Mouse (Mus musculus) forebrain, postnatal 0 days (tissue): ENCODE data around the gene Acp4. TPM values are rescaled to one million over a fixed set of nuclear protein-coding genes. Genes with fewer than 3 reads are reported as not detected.
A peak's percentile ranks its signal among the peaks of the same experiment; 100 is the strongest.

ENCODE experiments used
- ATAC-seq: fragments of 200-750 bp; cut with Nextera tagmentation; 2 replicates; pipeline ENCODE4 v1.8.0; 2017; ENCODE audit warnings: mild to moderate bottlenecking, moderate library complexity
- DNase-seq: peaks from one replicate; pipeline ENCODE4 v3.0.0-alpha.2; 2015
- H3K27ac ChIP-seq: fragments of 300-500 bp; sonication (generic); 2 replicates; pipeline ENCODE4 v1.5.1; 2014; ENCODE audit warnings: low read depth, mild to moderate bottlenecking, antibody characterized with exemption, low read length, moderate library complexity, mixed read lengths
- H3K27me3 ChIP-seq: fragments of 300-500 bp; sonication (generic); 2 replicates; pipeline ENCODE4 v1.6.1; 2014; ENCODE audit warnings: mild to moderate bottlenecking, low read length, mixed read lengths; ENCODE audit not compliant: insufficient read depth
- H3K36me3 ChIP-seq: fragments of 300-500 bp; sonication (generic); 2 replicates; pipeline ENCODE4 v1.6.1; 2014; ENCODE audit warnings: mild to moderate bottlenecking, moderate library complexity; ENCODE audit not compliant: insufficient read depth
- H3K4me1 ChIP-seq: fragments of 300-500 bp; sonication (generic); 2 replicates; pipeline ENCODE4 v1.6.1; 2014; ENCODE audit warnings: antibody characterized with exemption; ENCODE audit not compliant: insufficient read depth
- H3K4me2 ChIP-seq: fragments of 300-500 bp; sonication (generic); 2 replicates; pipeline ENCODE4 v1.6.1; 2014; ENCODE audit warnings: low read depth, mild to moderate bottlenecking, moderate library complexity
- H3K4me3 ChIP-seq: fragments of 300-500 bp; sonication (generic); 2 replicates; pipeline ENCODE4 v1.5.1; 2014; ENCODE audit warnings: low read depth, low read length, mixed read lengths
- H3K9ac ChIP-seq: fragments of 300-500 bp; sonication (generic); 2 replicates; pipeline ENCODE4 v1.6.1; 2014; ENCODE audit warnings: mild to moderate bottlenecking
- H3K9me3 ChIP-seq: fragments of 300-500 bp; sonication (generic); 2 replicates; pipeline ENCODE4 v1.6.1; 2016; ENCODE audit warnings: low read length
- CTCF ChIP-seq: sonication (generic); IDR thresholded peaks from 2 replicates; pipeline ENCODE4 v1.5.1; 2016; ENCODE audit warnings: antibody characterized with exemption, control low read depth, low read depth
- WGBS: fragments of 180-500 bp; shearing (Covaris S2); extraction: QIAGEN DNeasy Blood & Tissue Kit; methylation state at CpG from one replicate; pipeline ENCODE4 v1.1.7; 2014; 5-methylcytosine and 5-hydroxymethylcytosine counted together
- polyA plus RNA-seq: library from polyadenylated mRNA; unstranded; fragments of >200 nt; fragmentation: Nextera tagmentation; extraction: Ambion mirVana; gene quantifications from 2 replicates; pipeline ENCODE4 v1.2.1, GENCODE M21; 2015
- total RNA-seq: library from RNA; depleted of rRNA; stranded (reverse); fragments of >200 nt; gene quantifications from 2 replicates; pipeline ENCODE4 v1.2.3, GENCODE M21; 2014

The Acp4 gene
- total and polyA plus RNA-seq, 2 experiments from 2014 or later: 0.12 TPM; not detected in 1

- peak overlapping the region; percentile 74 for H3K4me2 ChIP-seq
- WGBS: 98% methylated on average over 2 of the region's 2 CpGs
- no peaks in the 10 kb centered on the region for H3K9me3 ChIP-seq
- H3K4me1 ChIP-seq: peaks cover 16% of the 10 kb centered on the region
- H3K27me3 ChIP-seq: no peaks in the 10 kb centered on the region
- peak overlapping the region; percentile 96 for H3K4me3 ChIP-seq
- no peak for TF ChIP-seq CTCF
- H3K27ac ChIP-seq: no peak overlapping the region
- peaks cover 46% of the 10 kb centered on the region for H3K36me3 ChIP-seq
- peak overlapping the region; percentile 100 for H3K9ac ChIP-seq
- ATAC-seq (no peak), DNase-seq (no peak)
Observed at GRCm38 (mm10) chr7:44247971-44248370, 9.2 kb downstream of the Acp4 start.

GRCm38 (mm10) chr7:44246984-44247470 lies 10.2 kb downstream of the Acp4 start:
- peak overlapping the region; percentile 74 for H3K4me2 ChIP-seq
- peak overlapping the region; percentile 100 for H3K9ac ChIP-seq
- WGBS: under 1% methylated on average over 23 of the region's 23 CpGs
- DNase-seq (peak; percentile 80), ATAC-seq (peak; percentile 65)
- H3K4me1 ChIP-seq: peaks cover 16% of the 10 kb centered on the region
- peak overlapping the region; percentile 100 for H3K27ac ChIP-seq
- no peaks in the 10 kb centered on the region for H3K27me3 ChIP-seq
- peaks cover 37% of the 10 kb centered on the region for H3K36me3 ChIP-seq
- TF ChIP-seq CTCF: no peak
- H3K9me3 ChIP-seq: no peaks in the 10 kb centered on the region
- peak overlapping the region; percentile 96 for H3K4me3 ChIP-seq

DNA sequence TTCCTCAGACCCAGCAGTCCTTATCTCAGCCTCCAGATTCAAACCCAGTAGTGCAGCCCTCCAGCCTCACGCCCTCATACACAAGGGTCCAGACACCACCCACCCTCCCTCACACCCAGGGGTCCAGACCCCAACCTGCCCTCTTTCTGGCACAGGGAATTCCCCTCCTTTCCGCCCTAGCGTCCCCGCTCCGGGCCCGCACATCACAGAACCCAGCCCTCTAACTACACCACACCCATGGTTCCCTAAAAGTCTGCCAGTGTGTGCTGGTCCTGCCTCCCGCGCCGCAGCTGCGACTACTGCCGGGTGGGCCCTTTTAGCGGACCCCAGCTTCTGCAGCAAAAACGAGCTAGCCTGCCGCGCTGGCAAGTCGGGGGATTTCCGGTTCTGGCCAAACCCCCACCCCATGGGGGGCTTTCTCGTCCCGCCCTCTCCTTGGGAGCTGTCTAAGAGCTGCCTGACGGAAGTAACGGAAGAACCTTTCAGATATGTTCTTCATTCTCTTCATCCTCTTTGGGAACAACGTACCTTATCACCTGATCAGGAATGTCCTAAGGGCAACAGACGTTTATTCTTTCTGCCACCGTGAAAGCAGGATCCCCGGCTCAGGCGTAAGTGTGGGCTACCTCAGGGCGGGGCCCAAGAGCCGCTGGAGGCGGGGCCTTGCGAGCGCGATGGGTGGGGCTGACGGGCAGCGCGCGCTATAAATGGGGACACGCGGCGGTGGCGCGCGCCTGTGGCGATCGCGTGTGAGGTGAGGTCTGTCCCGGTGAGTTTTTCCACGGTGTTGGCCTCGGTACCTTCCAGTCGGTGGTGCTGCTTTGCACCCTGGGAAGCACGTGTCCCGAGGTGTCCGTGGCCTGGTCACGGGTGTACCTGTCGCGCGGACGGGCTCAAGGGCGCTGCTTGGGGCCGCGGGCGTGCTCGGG lies 10.9 kb downstream of the Acp4 start, which contains the start of the genes 1700028J19Rik and 2410002F23Rik:
Gene 1700028J19Rik (minus strand): TSS at position 641 of the 929 bp plus-strand sequence.
Gene 2410002F23Rik (plus strand): TSS at position 668 of the 929 bp plus-strand sequence.
- Histone ChIP-seq H3K4me1 (peaks cover 16% of the 10 kb centered on the region), H3K4me3 (peak within 1 kb of the TSS; percentile 96), H3K27ac (peak within 1 kb of the TSS; percentile 100), H3K9me3 (no peaks in the 10 kb centered on the region), H3K36me3 (peaks cover 33% of the 10 kb centered on the region), H3K27me3 (no peaks in the 10 kb centered on the region), H3K9ac (peak within 1 kb of the TSS; percentile 100), H3K4me2 (peak within 1 kb of the TSS; percentile 74)
- ATAC-seq: peak; percentile 89
- no peak; the same call in 1 of the 2 replicates for TF ChIP-seq CTCF
- peak; percentile 99 for DNase-seq
- 1% methylated on average over 62 of the region's 62 CpGs for WGBS

DNA sequence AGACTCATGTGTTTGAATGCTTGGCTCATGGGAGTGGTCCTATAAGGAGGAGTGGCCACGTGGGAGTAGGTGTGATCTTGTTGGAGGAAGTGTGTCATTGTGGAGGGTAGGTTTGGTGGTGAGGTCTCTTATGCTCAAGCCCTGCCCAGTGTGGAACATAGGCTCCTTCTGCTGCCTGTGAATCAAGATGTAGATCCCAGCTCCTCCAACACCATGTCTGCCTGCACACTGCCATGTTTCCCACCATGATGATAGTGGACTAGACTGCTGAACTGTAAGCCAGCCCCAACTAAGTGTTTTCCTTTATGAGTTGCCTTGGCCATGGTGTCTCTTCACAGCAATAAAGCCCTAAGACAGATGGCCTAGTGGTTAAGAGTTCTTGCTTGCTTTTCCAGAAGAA lies 13.1 kb downstream of the Acp4 start:
- Histone ChIP-seq H3K4me1 (peaks cover 16% of the 10 kb centered on the region), H3K27ac (no peak overlapping the region), H3K27me3 (no peaks in the 10 kb centered on the region), H3K9ac (no peak overlapping the region), H3K9me3 (no peaks in the 10 kb centered on the region), H3K4me3 (no peak overlapping the region), H3K4me2 (no peak overlapping the region), H3K36me3 (peaks cover 12% of the 10 kb centered on the region)
- TF ChIP-seq CTCF: no peak
- 53% methylated on average over 1 of the region's 1 CpGs for WGBS
- ATAC-seq (no peak), DNase-seq (no peak)

- Histone ChIP-seq H3K9me3 (no peaks in the 10 kb centered on the region), H3K4me2 (no peak overlapping the region), H3K27ac (no peak overlapping the region), H3K9ac (no peak overlapping the region), H3K4me1 (peaks cover 7% of the 10 kb centered on the region), H3K27me3 (no peaks in the 10 kb centered on the region), H3K36me3 (no peaks in the 10 kb centered on the region), H3K4me3 (no peak overlapping the region)
- no peak for DNase-seq
- no peak for ATAC-seq
- TF ChIP-seq CTCF: no peak
- 68% methylated on average over 2 of the region's 2 CpGs for WGBS
Observed at GRCm38 (mm10) chr7:44241163-44241562, 16.0 kb downstream of the Acp4 start.

DNA sequence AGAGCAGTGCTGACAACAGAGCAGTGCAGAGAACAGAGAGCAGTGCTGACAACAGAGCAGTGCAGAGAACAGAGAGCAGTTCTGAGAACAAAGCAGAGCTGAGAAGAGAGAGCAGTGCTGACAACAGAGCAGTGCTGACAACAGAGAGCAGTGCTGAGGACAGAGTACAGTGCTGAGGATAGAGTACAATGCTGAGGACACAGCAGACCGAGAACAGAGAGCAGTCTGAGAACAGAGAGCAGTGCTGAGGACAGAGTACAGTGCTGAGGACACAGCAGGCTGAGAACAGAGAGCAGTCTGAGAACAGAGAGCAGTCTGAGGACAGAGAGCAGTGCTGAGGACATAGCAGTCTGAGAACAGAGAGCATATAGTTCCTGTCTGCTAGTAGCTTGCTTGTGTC lies 16.5 kb downstream of the Acp4 start:
- DNase-seq: no peak
- Histone ChIP-seq H3K27me3 (no peaks in the 10 kb centered on the region), H3K9me3 (no peaks in the 10 kb centered on the region), H3K36me3 (no peaks in the 10 kb centered on the region), H3K4me3 (no peak overlapping the region), H3K4me2 (no peak overlapping the region), H3K9ac (no peak overlapping the region), H3K27ac (no peak overlapping the region), H3K4me1 (peaks cover 6% of the 10 kb centered on the region)
- WGBS: 63% methylated on average over 1 of the region's 1 CpGs
- no peak; the same call in 1 of the 2 replicates for ATAC-seq
- TF ChIP-seq CTCF: no peak

DNA sequence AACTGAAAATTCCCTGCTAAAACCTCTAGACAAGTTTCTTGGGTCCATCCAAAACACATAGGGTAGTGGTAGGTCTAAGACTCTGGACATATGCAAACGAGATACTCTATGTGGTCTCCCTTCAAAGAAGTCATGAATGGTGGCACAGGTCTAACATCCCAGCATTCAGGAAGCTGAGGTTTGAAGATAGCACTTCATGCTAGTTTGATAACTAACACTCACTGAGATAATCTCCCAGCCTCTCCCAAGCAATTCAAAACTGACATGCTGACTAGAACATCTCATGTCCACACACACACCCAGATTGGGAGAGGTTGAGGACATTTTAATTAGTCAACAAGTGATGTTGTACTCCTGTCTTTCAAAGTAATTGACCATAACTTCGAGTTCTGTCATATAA lies 17.3 kb downstream of the Acp4 start:
- no peak for DNase-seq
- no peak for TF ChIP-seq CTCF
- no peak for ATAC-seq
- no peaks in the 10 kb centered on the region for H3K9me3 ChIP-seq
- H3K4me3 ChIP-seq: no peak overlapping the region
- H3K27me3 ChIP-seq: no peaks in the 10 kb centered on the region
- no peak overlapping the region for H3K4me2 ChIP-seq
- H3K27ac ChIP-seq: no peak overlapping the region
- H3K4me1 ChIP-seq: no peaks in the 10 kb centered on the region
- no peak overlapping the region for H3K9ac ChIP-seq
- 44% methylated on average over 2 of the region's 2 CpGs for WGBS
- H3K36me3 ChIP-seq: no peaks in the 10 kb centered on the region
